Mouse (Mus musculus) MEL (cell line): ENCODE results near the gene Gm7929.
"Not testable (repeated sequence)": the region's sequence is repeated elsewhere in the genome, so short reads cannot be mapped to it uniquely, and the experiment has no call there.

Experiments used
- EP300 ChIP-seq, 2 experiments: IDR thresholded peaks; 2 replicates each; pipeline ENCODE4 v1.6.1; 2011; ENCODE audit warnings: improper control_type of control experiment in 2 of 2, low read length in 2 of 2, low read depth in 1 of 2, mild to moderate bottlenecking in 1 of 2
- SIN3A ChIP-seq: IDR thresholded peaks from 2 replicates; pipeline ENCODE4 v1.6.1; 2012; ENCODE audit warnings: low read length, improper control_type of control experiment, inconsistent platforms
- TCF12 ChIP-seq: IDR thresholded peaks from 2 replicates; pipeline ENCODE4 v1.6.1; 2014; ENCODE audit warnings: low read depth, mild to moderate bottlenecking, inconsistent platforms, low read length, improper control_type of control experiment, moderate library complexity

DNA sequence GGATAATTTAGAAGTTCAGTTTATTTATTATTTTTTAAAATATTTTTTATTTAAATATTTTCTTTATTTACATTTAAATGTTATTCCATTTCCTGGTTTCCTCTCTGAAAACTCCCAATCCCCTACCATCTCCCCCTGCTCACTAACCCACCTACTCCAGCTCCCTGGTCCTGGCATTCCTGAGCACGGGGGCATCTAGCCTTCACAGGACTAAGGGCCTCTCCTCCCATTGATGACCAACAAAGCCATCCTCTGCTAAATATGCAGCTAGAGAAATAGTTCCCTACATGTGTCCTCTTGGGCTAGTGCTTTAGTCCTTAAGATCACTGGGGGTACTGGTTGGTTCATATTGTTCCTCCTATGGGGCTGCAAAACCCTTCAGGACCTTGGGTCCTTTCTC, 33.2 kb downstream of the Gm7929 start:
- TF ChIP-seq SIN3A; TCF12; EP300 (IDR thresholded peaks at IDR 0.05; ENCODE audit: low read depth in 1 of 2, low read length in 2 of 2): not testable (repeated sequence)
